Mouse (Mus musculus) midbrain, embryonic 11.5 days (tissue): ENCODE measurements around the gene Fmnl2. TPM values are rescaled to one million over a fixed set of nuclear protein-coding genes. Genes with fewer than 3 reads are reported as not detected.
A peak's percentile ranks its signal among the peaks of the same experiment; 100 is the strongest.

Experiments used
- ATAC-seq: fragments of 200-750 bp; cut with Nextera tagmentation; 2 replicates; pipeline ENCODE4 v1.8.0; 2017; ENCODE audit warnings: moderate TSS enrichment, moderate library complexity; ENCODE audit not compliant: low FRiP score
- DNase-seq: peaks from one replicate; pipeline ENCODE4 v3.0.0; 2015; ENCODE audit warnings: low spot score; ENCODE audit errors: missing footprints
- H3K27ac ChIP-seq: fragments of 300-500 bp; sonication (generic); 2 replicates; pipeline ENCODE4 v1.5.1; 2014; ENCODE audit warnings: low read depth, low read length
- H3K27me3 ChIP-seq: fragments of 300-500 bp; sonication (generic); 2 replicates; pipeline ENCODE4 v1.6.1; 2014; ENCODE audit warnings: mild to moderate bottlenecking, low read length, moderate library complexity, mixed read lengths; ENCODE audit not compliant: control insufficient read depth, insufficient read depth
- H3K36me3 ChIP-seq: fragments of 300-500 bp; sonication (generic); 2 replicates; pipeline ENCODE4 v1.6.1; 2014; ENCODE audit warnings: mild to moderate bottlenecking, low read length, moderate library complexity, mixed read lengths; ENCODE audit not compliant: control insufficient read depth, insufficient read depth
- H3K4me1 ChIP-seq: fragments of 300-500 bp; sonication (generic); 2 replicates; pipeline ENCODE4 v1.6.1; 2014; ENCODE audit warnings: low read length; ENCODE audit not compliant: control insufficient read depth, insufficient read depth
- H3K4me2 ChIP-seq: fragments of 300-500 bp; sonication (generic); 2 replicates; pipeline ENCODE4 v1.6.1; 2014; ENCODE audit warnings: mild to moderate bottlenecking, moderate library complexity
- H3K4me3 ChIP-seq: fragments of 300-500 bp; sonication (generic); 2 replicates; pipeline ENCODE4 v1.5.1; 2014; ENCODE audit warnings: low read depth, low read length
- H3K9ac ChIP-seq: fragments of 300-500 bp; sonication (generic); 2 replicates; pipeline ENCODE4 v1.6.1; 2014; ENCODE audit warnings: low read length
- H3K9me3 ChIP-seq: fragments of 300-500 bp; sonication (generic); 2 replicates; pipeline ENCODE4 v1.6.1; 2016; ENCODE audit warnings: low read length; ENCODE audit not compliant: control insufficient read depth
- WGBS: fragments of 180-500 bp; shearing (Covaris S2); extraction: QIAGEN DNeasy Blood & Tissue Kit; methylation state at CpG from one replicate; pipeline ENCODE4 v1.1.7; 2014; 5-methylcytosine and 5-hydroxymethylcytosine counted together
- polyA plus RNA-seq: library from polyadenylated mRNA; unstranded; fragments of >200 nt; fragmentation: Nextera tagmentation; extraction: Ambion mirVana; gene quantifications from 2 replicates; pipeline ENCODE4 v1.2.1, GENCODE M21; 2014

Gene Fmnl2
- polyA plus RNA-seq, 1 experiment from 2014 or later = 9.4 TPM

GRCm38 (mm10) chr2:52952202-52952730, 94.6 kb downstream of the Fmnl2 start:
- Histone ChIP-seq H3K9ac (no peak overlapping the region), H3K4me3 (no peak overlapping the region), H3K4me1 (no peaks in the 10 kb centered on the region), H3K9me3 (no peaks in the 10 kb centered on the region), H3K27me3 (no peaks in the 10 kb centered on the region), H3K36me3 (no peaks in the 10 kb centered on the region), H3K4me2 (no peak overlapping the region), H3K27ac (no peak overlapping the region)
- ATAC-seq = no peak
- no peak for DNase-seq
- WGBS = 85% methylated on average over 6 of the region's 6 CpGs

DNA sequence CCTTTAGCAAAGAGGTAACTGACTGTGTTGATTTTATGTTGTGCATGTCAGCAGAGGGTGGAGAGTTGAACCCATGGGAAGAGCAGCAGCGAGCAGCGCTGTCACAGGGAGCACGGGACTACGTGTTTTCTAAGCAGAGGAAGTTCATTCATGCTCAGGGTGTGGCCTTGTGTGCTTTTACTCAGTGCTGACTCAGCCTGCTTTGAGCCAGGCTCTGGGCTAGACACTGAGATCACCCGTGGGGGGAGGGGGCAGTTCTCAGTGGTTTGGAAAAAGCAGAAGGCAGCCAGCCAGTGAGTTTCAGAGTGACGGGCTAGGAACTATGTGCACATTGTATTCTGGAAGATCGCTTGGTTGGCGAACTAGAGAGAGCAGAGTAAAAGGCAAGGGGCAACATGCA, 97.4 kb downstream of the Fmnl2 start:
- DNase-seq (no peak), ATAC-seq (no peak)
- no peak overlapping the region for H3K4me2 ChIP-seq
- WGBS = 81% methylated on average over 8 of the region's 8 CpGs
- H3K9me3 ChIP-seq = no peaks in the 10 kb centered on the region
- no peak overlapping the region for H3K9ac ChIP-seq
- H3K27ac ChIP-seq = no peak overlapping the region
- no peaks in the 10 kb centered on the region for H3K36me3 ChIP-seq
- peaks cover 23% of the 10 kb centered on the region for H3K4me1 ChIP-seq
- no peak overlapping the region for H3K4me3 ChIP-seq
- H3K27me3 ChIP-seq = no peaks in the 10 kb centered on the region

- Histone ChIP-seq H3K36me3 (no peaks in the 10 kb centered on the region), H3K9ac (no peak overlapping the region), H3K27me3 (no peaks in the 10 kb centered on the region), H3K4me1 (peaks cover 23% of the 10 kb centered on the region), H3K9me3 (no peaks in the 10 kb centered on the region), H3K4me2 (no peak overlapping the region), H3K27ac (no peak overlapping the region), H3K4me3 (no peak overlapping the region)
- DNase-seq (no peak), ATAC-seq (no peak)
- WGBS = 92% methylated on average over 10 of the region's 10 CpGs
These were observed 98.2 kb downstream of the Fmnl2 start for GRCm38 (mm10) chr2:52955831-52956230.

GRCm38 (mm10) chr2:52957771-52958534, 100.3 kb downstream of the Fmnl2 start:
- Histone ChIP-seq H3K27ac (peak overlapping the region; percentile 71), H3K4me3 (no peak overlapping the region), H3K4me1 (peaks cover 23% of the 10 kb centered on the region), H3K9ac (peak overlapping the region; percentile 51), H3K9me3 (no peaks in the 10 kb centered on the region), H3K4me2 (peak overlapping the region; percentile 38; the same call in 1 of the 2 replicates), H3K36me3 (no peaks in the 10 kb centered on the region), H3K27me3 (no peaks in the 10 kb centered on the region)
- WGBS = 14% methylated on average over 8 of the region's 8 CpGs
- ATAC-seq (peak; percentile 63), DNase-seq (no peak)

DNA sequence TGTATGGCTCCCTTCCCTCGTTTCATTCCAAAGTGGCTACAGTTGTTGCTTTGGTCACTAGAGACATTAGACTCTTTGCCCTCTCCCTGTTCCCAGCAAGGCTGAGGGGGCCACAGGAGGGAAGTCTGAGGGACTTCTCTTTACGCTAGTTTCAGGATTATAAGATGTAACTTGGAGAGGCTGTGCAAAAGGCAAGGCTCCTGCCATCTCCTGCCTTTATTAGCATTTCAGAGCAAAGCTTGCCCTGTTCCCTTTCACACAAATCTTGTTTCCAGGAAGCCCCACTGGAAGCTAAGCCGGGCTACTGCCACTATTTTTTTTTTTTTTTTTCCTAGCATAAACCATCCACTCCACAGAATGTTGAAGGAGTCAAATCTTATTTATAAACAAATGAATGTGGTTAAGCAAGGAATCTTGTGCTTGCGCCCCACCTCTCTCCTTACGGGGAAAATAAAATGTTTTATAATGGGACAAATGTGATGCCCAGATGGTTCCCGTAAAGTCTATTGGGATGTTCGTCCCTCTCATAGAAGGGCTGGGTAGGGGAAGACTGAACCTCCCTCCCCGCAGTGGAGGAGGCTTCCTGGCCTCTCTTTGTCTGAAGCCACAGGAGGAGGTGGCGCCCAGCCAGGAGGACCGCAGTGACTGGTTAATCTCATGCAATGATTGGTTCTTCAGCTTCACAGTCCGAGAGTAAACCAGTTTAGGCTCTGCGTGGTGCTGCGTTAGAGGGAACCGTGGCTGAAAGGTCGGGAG, 101.1 kb downstream of the Fmnl2 start:
- peak; percentile 89 for ATAC-seq
- Histone ChIP-seq H3K36me3 (no peaks in the 10 kb centered on the region), H3K27me3 (no peaks in the 10 kb centered on the region), H3K9ac (peak overlapping the region; percentile 51), H3K4me3 (no peak overlapping the region), H3K4me2 (peak overlapping the region; percentile 38), H3K9me3 (no peaks in the 10 kb centered on the region), H3K27ac (peak overlapping the region; percentile 71), H3K4me1 (peaks cover 23% of the 10 kb centered on the region)
- WGBS = 1% methylated on average over 15 of the region's 15 CpGs
- DNase-seq = peak; percentile 96

DNA sequence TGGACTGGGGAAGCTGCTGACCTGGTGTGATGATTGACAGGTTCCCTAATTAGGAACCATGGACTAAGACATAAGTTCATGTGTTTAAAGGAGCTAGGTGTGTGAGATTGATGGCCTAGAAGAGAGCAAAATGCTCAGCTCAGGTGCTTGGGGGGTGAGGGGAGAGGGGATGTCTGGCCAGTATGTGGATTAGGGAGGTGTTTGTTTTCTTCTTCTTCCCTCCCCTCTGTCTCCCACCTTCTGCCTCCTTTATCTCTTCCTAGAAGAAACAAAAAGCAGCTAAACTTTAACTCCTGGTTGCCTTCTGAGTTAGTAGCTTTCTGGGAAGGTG, 101.6 kb downstream of the Fmnl2 start:
- Histone ChIP-seq H3K4me2 (peak overlapping the region; percentile 38), H3K4me1 (peaks cover 24% of the 10 kb centered on the region), H3K27me3 (no peaks in the 10 kb centered on the region), H3K36me3 (no peaks in the 10 kb centered on the region), H3K9me3 (no peaks in the 10 kb centered on the region), H3K27ac (peak overlapping the region; percentile 71; the same call in 1 of the 2 replicates), H3K4me3 (no peak overlapping the region), H3K9ac (peak overlapping the region; percentile 51; the same call in 1 of the 2 replicates)
- DNase-seq (no peak), ATAC-seq (no peak)

DNA sequence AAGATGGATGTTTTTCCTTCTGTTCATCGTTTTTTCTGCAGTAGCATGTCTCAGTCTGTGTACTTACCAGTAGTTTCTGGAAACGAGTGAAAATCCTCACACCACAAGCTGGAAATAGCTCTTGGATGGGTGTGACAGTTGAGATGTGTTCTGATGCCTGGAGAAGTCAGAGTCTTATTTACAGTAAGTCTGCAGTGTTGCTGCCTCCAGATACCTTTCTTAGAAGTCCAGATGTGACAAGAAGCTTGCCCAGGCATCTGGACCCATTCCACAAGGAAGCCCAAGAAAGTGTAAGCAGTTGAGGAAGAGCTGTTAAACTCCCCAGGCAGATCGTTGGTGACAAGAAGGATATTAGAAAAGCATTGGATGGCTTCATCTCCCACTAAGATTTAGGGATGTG, 102.3 kb downstream of the Fmnl2 start:
- H3K27ac ChIP-seq = no peak overlapping the region
- DNase-seq (no peak), ATAC-seq (no peak)
- H3K9ac ChIP-seq = no peak overlapping the region
- H3K27me3 ChIP-seq = no peaks in the 10 kb centered on the region
- H3K9me3 ChIP-seq = no peaks in the 10 kb centered on the region
- WGBS = 38% methylated on average over 3 of the region's 3 CpGs
- peaks cover 27% of the 10 kb centered on the region for H3K4me1 ChIP-seq
- no peak overlapping the region for H3K4me2 ChIP-seq
- H3K4me3 ChIP-seq = no peak overlapping the region
- no peaks in the 10 kb centered on the region for H3K36me3 ChIP-seq

DNA sequence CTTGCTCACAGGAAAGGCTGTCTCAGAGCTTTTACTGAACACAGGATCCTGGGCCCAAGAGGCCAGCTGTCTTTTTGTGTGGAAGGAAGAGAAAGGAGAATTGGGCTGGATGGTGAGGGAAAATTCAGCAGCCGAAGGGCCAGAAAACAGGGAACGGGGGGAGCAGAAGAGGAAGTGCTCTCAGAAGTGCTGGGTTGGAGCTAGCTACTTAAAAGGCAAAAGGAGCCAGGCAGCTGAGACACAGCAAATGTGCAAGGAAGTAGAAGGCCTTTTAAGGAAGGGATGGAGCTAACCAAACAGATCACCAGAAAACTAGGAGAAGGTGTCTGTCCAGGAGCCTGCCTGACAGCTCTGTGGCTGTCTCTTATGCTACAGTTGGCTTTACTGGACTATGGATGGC, 103.0 kb downstream of the Fmnl2 start:
- no peak overlapping the region for H3K9ac ChIP-seq
- H3K27ac ChIP-seq = no peak overlapping the region
- no peak overlapping the region for H3K4me3 ChIP-seq
- H3K27me3 ChIP-seq = no peaks in the 10 kb centered on the region
- DNase-seq (no peak), ATAC-seq (no peak)
- peaks cover 27% of the 10 kb centered on the region for H3K4me1 ChIP-seq
- no peaks in the 10 kb centered on the region for H3K9me3 ChIP-seq
- 54% methylated on average over 2 of the region's 2 CpGs for WGBS
- H3K4me2 ChIP-seq = no peak overlapping the region
- no peaks in the 10 kb centered on the region for H3K36me3 ChIP-seq

- 100% methylated on average over 1 of the region's 1 CpGs for WGBS
- DNase-seq = peak; percentile 78
- no peak overlapping the region for H3K4me3 ChIP-seq
- H3K36me3 ChIP-seq = no peaks in the 10 kb centered on the region
- no peak overlapping the region for H3K4me2 ChIP-seq
- no peaks in the 10 kb centered on the region for H3K27me3 ChIP-seq
- H3K27ac ChIP-seq = no peak overlapping the region
- no peaks in the 10 kb centered on the region for H3K9me3 ChIP-seq
- H3K4me1 ChIP-seq = peaks cover 16% of the 10 kb centered on the region
- no peak overlapping the region for H3K9ac ChIP-seq
- no peak for ATAC-seq
These were observed 105.8 kb downstream of the Fmnl2 start for GRCm38 (mm10) chr2:52963439-52963838.
